In genomic region chr19:5923990-5924712, GRCm38 (mm10) we compare ENCODE assay signal across 1 mouse cellular context.
TF ChIP-seq lines count a peak whose summit lies in the region.

No protein-coding gene starts in this region.

TF ChIP-seq in CH12.LX, 34 proteins besides CTCF, POLR2A, EP300 and RAD21:
- 0 out of 2 replicates have a peak, but pooled peaks have one; percentile 25 for TF ChIP-seq CHD2 (IDR thresholded peaks at IDR 0.05; ENCODE audit: low read length)
- TF ChIP-seq NELFE (IDR thresholded peaks at IDR 0.05; ENCODE audit: low read depth, low read length), result peak; percentile 51; the same call in 1 of the 2 replicates
- TF ChIP-seq MYC (IDR thresholded peaks at IDR 0.05; ENCODE audit: low read depth, low read length), result 0 out of 2 replicates have a peak, but pooled peaks have one; percentile 10
- TF ChIP-seq MAZ (IDR thresholded peaks at IDR 0.05; ENCODE audit: low read depth, low read length), result peak; percentile 61
- no peak for TF ChIP-seq JUN (IDR thresholded peaks at IDR 0.05; ENCODE audit: insufficient read depth, low read depth, low read length)
- TF ChIP-seq MXI1 (IDR thresholded peaks at IDR 0.05; ENCODE audit: low read depth, low read length), result peak; percentile 75
- TF ChIP-seq ELF1 (IDR thresholded peaks at IDR 0.05; ENCODE audit: low read depth, low read length), result no peak
- TF ChIP-seq SIN3A (IDR thresholded peaks at IDR 0.05; ENCODE audit: low read length), result peak; percentile 68
- TF ChIP-seq MAX (IDR thresholded peaks at IDR 0.05; ENCODE audit: low read length), result no peak
- no peak for TF ChIP-seq TBP (conservative IDR thresholded peaks at IDR 0.05; ENCODE audit: low read depth, low read length)
- TF ChIP-seq GABPA (IDR thresholded peaks at IDR 0.05; ENCODE audit: insufficient replicate concordance, low read depth, low read length), result no peak
- no peak for TF ChIP-seq ZMIZ1 (IDR thresholded peaks at IDR 0.05; ENCODE audit: low read depth, low read length)
- TF ChIP-seq MEF2A (IDR thresholded peaks at IDR 0.05; ENCODE audit: borderline replicate concordance, low read depth, low read length), result 0 out of 2 replicates have a peak, but pooled peaks have one; percentile 28
- no peak for TF ChIP-seq NRF1 (IDR thresholded peaks at IDR 0.05; ENCODE audit: low read depth, low read length)
- peak; percentile 44; the same call in 1 of the 2 replicates for TF ChIP-seq TCF12 (IDR thresholded peaks at IDR 0.05; ENCODE audit: low read depth, low read length)
- TF ChIP-seq CHD1 (IDR thresholded peaks at IDR 0.05; ENCODE audit: low read depth, low read length), result no peak
- peak; percentile 85 for TF ChIP-seq SMC3 (IDR thresholded peaks at IDR 0.05; ENCODE audit: low read depth, low read length)
- no peak for TF ChIP-seq USF1 (IDR thresholded peaks at IDR 0.05; ENCODE audit: low read depth, low read length)
- TF ChIP-seq HCFC1 (IDR thresholded peaks at IDR 0.05; ENCODE audit: low read depth, low read length), result no peak
- peak; percentile 45; the same call in 1 of the 2 replicates for TF ChIP-seq IRF4 (IDR thresholded peaks at IDR 0.05; ENCODE audit: low read depth, low read length)
